Mouse (Mus musculus) megakaryocyte, embryonic 14.5 days (primary cell): Measurements from ENCODE around the gene Slc2a5.

ENCODE experiments used
- FLI1 ChIP-seq: IDR thresholded peaks from 2 replicates; pipeline ENCODE4 v1.6.1; 2012; ENCODE audit warnings: low read length, inconsistent platforms, mixed read lengths
- GATA1 ChIP-seq: IDR thresholded peaks from 3 replicates; pipeline ENCODE4 v1.6.1; 2012; ENCODE audit warnings: mixed read lengths, low read length, inconsistent platforms, borderline replicate concordance

GRCm38 (mm10) chr4:150157348-150157882, 38.3 kb downstream of the Slc2a5 start:
- no peak for TF ChIP-seq GATA1
- TF ChIP-seq FLI1 = no peak
